Mouse (Mus musculus): ENCODE measurements around the gene Ndufv2. TPM values are rescaled to one million over a fixed set of nuclear protein-coding genes. Genes with fewer than 3 reads are reported as not detected.

Ndufv2 gene
- polyA plus RNA-seq (2012; ENCODE audit: insufficient read depth, insufficient read length, missing spikeins): 2,020 and 2,029 TPM in 2 replicates

- H3K4me1 ChIP-seq (ENCODE audit: control insufficient read depth, insufficient read depth, insufficient read length, low read length): peaks cover 7% of the 10 kb centered on the region
- peak within 1 kb of the TSS; percentile 95 for H3K27ac ChIP-seq (replicated peaks; ENCODE audit: low read depth, low read length)
- H3K4me3 ChIP-seq (ENCODE audit: insufficient read depth, low read depth, low read length): peak within 1 kb of the TSS; percentile 97
These were observed at the start of gene Ndufv2 for GRCm38 (mm10) chr17:66101380-66102330. TSS of gene Ndufv2 (minus strand) at chr17:66101559.

DNA sequence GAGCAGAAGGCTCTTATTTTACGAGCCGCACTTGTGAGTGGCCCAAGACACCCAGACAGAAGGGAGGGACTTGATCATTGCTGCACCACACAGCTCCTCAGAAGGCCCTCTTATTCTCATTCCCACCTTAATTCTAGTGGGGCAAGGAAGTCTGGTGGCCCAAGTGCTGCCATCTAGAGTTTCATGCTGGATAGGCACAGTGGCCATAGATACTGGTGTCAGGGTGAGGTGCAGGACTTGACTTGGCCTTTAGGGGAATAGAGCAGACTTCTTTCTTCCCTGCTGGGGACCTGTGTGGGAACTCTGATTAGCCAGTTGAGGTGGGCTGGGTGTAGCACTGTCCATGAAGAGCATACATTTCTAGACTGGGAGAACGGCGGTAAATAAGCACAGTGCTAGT, 29.9 kb upstream of the Ndufv2 start:
- Histone ChIP-seq H3K27ac (replicated peaks; ENCODE audit: low read depth, low read length) (no peak overlapping the region), H3K4me1 (ENCODE audit: control insufficient read depth, insufficient read depth, insufficient read length, low read length) (no peaks in the 10 kb centered on the region), H3K4me3 (ENCODE audit: insufficient read depth, low read depth, low read length) (no peak overlapping the region)

GRCm38 (mm10) chr17:66130371-66130770, 29.0 kb upstream of the Ndufv2 start:
- no peaks in the 10 kb centered on the region for H3K4me1 ChIP-seq (ENCODE audit: control insufficient read depth, insufficient read depth, insufficient read length, low read length)
- no peak overlapping the region for H3K4me3 ChIP-seq (ENCODE audit: insufficient read depth, low read depth, low read length)

GRCm38 (mm10) chr17:66125211-66125610, 23.9 kb upstream of the Ndufv2 start:
- no peak overlapping the region for H3K27ac ChIP-seq (replicated peaks; ENCODE audit: low read depth, low read length)

More at GRCm38 (mm10) chr17:66130371-66130770, 29.0 kb upstream of the Ndufv2 start:
- no peak overlapping the region for H3K27ac ChIP-seq (replicated peaks; ENCODE audit: low read depth, low read length)

GRCm38 (mm10) chr17:66123816-66124610, 22.7 kb upstream of the Ndufv2 start:
- Histone ChIP-seq H3K27ac (replicated peaks; ENCODE audit: low read depth, low read length) (no peak overlapping the region), H3K4me1 (ENCODE audit: control insufficient read depth, insufficient read depth, insufficient read length, low read length) (no peaks in the 10 kb centered on the region), H3K4me3 (ENCODE audit: insufficient read depth, low read depth, low read length) (peak overlapping the region; percentile 90)

More at GRCm38 (mm10) chr17:66125211-66125610, 23.9 kb upstream of the Ndufv2 start:
- Histone ChIP-seq H3K4me1 (ENCODE audit: control insufficient read depth, insufficient read depth, insufficient read length, low read length) (no peaks in the 10 kb centered on the region), H3K4me3 (ENCODE audit: insufficient read depth, low read depth, low read length) (no peak overlapping the region)

GRCm38 (mm10) chr17:66123066-66123815, 21.9 kb upstream of the Ndufv2 start, which contains the start of gene Ddx11:
TSS of gene Ddx11 (plus strand) at chr17:66123520.
- H3K4me1 ChIP-seq (ENCODE audit: control insufficient read depth, insufficient read depth, insufficient read length, low read length): no peaks in the 10 kb centered on the region
- peak within 1 kb of the TSS; percentile 73 for H3K27ac ChIP-seq (replicated peaks; ENCODE audit: low read depth, low read length)
- peak within 1 kb of the TSS; percentile 90 for H3K4me3 ChIP-seq (ENCODE audit: insufficient read depth, low read depth, low read length)

DNA sequence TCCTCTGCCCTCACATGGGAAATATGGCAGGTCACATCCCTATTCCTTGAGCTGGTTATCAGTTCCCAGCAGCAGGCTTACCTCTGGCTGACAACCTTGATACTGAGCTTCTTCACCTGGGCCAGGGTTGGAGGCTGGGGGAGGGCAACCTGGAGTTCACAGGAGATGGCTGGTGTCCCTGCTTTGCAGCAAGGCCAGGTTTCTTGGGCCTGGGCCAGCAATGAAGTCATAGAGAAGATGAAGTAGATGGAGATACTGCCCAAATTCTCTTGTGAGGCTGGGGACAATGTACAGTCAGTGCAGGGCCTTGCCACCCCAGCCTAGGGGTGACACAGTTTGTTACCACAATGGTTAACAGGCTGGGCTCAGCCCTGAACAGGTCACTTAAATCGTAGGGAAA, 19.3 kb upstream of the Ndufv2 start:
- Histone ChIP-seq H3K4me1 (ENCODE audit: control insufficient read depth, insufficient read depth, insufficient read length, low read length) (no peaks in the 10 kb centered on the region), H3K4me3 (ENCODE audit: insufficient read depth, low read depth, low read length) (no peak overlapping the region), H3K27ac (replicated peaks; ENCODE audit: low read depth, low read length) (no peak overlapping the region)

DNA sequence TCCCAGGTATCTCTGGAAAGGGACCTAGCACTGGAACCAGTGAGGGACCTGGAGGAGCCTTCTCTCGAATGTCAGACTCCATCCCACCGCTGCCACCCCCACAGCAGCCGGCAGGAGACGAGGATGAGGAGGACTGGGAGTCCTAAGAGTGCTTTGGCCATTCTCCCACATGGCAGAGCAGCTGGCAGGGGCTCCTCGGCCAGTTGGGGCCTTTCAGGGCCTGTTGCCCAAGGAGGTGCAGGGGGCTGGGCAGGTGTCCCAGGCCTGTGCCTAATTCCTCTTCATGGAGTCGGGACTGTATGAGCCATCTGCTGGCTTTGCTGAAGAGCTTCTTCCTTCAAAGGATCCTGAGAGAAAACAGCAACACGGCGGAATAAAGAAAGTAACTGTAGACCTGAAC, 17.6 kb upstream of the Ndufv2 start:
- Histone ChIP-seq H3K4me3 (ENCODE audit: insufficient read depth, low read depth, low read length) (no peak overlapping the region), H3K27ac (replicated peaks; ENCODE audit: low read depth, low read length) (no peak overlapping the region), H3K4me1 (ENCODE audit: control insufficient read depth, insufficient read depth, insufficient read length, low read length) (no peaks in the 10 kb centered on the region)

- H3K4me1 ChIP-seq (ENCODE audit: control insufficient read depth, insufficient read depth, insufficient read length, low read length): peaks cover 7% of the 10 kb centered on the region
- H3K27ac ChIP-seq (replicated peaks; ENCODE audit: low read depth, low read length): no peak overlapping the region
- H3K4me3 ChIP-seq (ENCODE audit: insufficient read depth, low read depth, low read length): peak overlapping the region; percentile 97
These were observed 10.8 kb upstream of the Ndufv2 start for GRCm38 (mm10) chr17:66112166-66112565.

- Histone ChIP-seq H3K4me3 (ENCODE audit: insufficient read depth, low read depth, low read length) (peak within 1 kb of the TSS; percentile 97), H3K27ac (replicated peaks; ENCODE audit: low read depth, low read length) (peak within 1 kb of the TSS; percentile 55), H3K4me1 (ENCODE audit: control insufficient read depth, insufficient read depth, insufficient read length, low read length) (peaks cover 7% of the 10 kb centered on the region)
These were observed 10.1 kb upstream of the Ndufv2 start, which contains the start of gene Washc1 for GRCm38 (mm10) chr17:66111402-66111959. TSS of gene Washc1 (plus strand) at chr17:66111545.

DNA sequence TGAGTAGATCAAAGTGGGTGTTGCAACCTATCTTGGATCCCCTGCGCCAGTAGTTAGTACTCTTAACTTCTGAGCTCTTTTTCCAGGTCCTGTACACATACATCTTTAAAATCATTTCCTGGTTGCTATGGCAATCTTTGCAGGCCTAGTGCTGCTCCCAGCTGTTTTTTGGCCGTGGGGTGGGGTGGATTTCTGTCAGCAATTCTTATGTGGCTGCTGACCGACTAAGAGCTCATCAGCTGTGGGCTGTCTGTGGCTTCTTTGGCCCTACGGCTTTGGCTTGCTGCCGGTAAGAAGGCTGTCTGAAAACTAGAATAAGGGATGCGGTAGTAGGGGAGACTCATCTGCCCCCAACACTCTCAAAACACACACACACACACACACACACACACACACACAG, 9.4 kb upstream of the Ndufv2 start:
- peak overlapping the region; percentile 36 for H3K4me3 ChIP-seq (ENCODE audit: insufficient read depth, low read depth, low read length)
- no peak overlapping the region for H3K27ac ChIP-seq (replicated peaks; ENCODE audit: low read depth, low read length)
- peaks cover 7% of the 10 kb centered on the region for H3K4me1 ChIP-seq (ENCODE audit: control insufficient read depth, insufficient read depth, insufficient read length, low read length)

GRCm38 (mm10) chr17:66108198-66108597, 6.8 kb upstream of the Ndufv2 start:
- peaks cover 7% of the 10 kb centered on the region for H3K4me1 ChIP-seq (ENCODE audit: control insufficient read depth, insufficient read depth, insufficient read length, low read length)
- no peak overlapping the region for H3K4me3 ChIP-seq (ENCODE audit: insufficient read depth, low read depth, low read length)
- H3K27ac ChIP-seq (replicated peaks; ENCODE audit: low read depth, low read length): no peak overlapping the region

GRCm38 (mm10) chr17:66107466-66107865, 6.1 kb upstream of the Ndufv2 start:
- H3K4me3 ChIP-seq (ENCODE audit: insufficient read depth, low read depth, low read length): no peak overlapping the region
- H3K27ac ChIP-seq (replicated peaks; ENCODE audit: low read depth, low read length): no peak overlapping the region

DNA sequence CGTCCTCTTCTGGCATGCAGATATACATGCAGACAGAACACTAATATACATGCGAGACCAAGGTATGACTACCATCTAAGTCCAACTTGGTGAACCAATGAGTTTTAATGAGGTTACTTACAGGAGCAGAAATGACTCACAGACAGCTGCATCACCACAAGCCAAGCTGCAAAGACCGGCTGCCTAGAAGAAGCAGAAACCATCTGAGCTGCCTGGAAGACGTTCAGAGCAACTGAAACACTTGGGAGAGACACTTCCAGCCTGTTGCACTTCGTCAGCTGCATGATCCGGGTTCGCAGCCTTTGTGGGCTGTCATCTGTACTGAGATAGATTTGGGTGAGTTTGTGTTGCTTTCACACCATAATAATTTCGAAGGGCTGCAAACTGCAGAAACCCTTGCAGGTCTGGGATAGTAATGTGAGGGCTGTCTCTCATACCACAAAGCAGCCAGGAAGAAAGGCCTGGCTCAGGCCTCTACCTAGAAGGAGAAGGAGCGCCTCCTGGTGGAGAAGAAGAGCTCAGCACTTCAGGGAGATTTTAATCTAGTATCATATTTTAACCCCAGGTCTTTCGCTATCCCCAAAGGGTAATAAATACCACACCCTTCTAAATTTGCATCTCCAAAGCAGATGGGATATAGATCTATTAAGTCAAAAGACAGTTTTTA, 5.4 kb upstream of the Ndufv2 start:
- no peak overlapping the region for H3K27ac ChIP-seq (replicated peaks; ENCODE audit: low read depth, low read length)
- H3K4me1 ChIP-seq (ENCODE audit: control insufficient read depth, insufficient read depth, insufficient read length, low read length): peaks cover 4% of the 10 kb centered on the region; the same call in 1 of the 2 replicates
- no peak overlapping the region for H3K4me3 ChIP-seq (ENCODE audit: insufficient read depth, low read depth, low read length)

More at GRCm38 (mm10) chr17:66107466-66107865, 6.1 kb upstream of the Ndufv2 start:
- peaks cover 6% of the 10 kb centered on the region for H3K4me1 ChIP-seq (ENCODE audit: control insufficient read depth, insufficient read depth, insufficient read length, low read length)

Data from brown adipose tissue, adult 24 weeks (tissue).